Mouse (Mus musculus): ENCODE measurements around the gene Ints6. TPM values are rescaled to one million over a fixed set of nuclear protein-coding genes. Genes with fewer than 3 reads are reported as not detected.

Ints6 gene
- 11.5 and 22.2 TPM in 2 replicates for total RNA-seq (2015; ENCODE audit: low replicate concordance)
- total RNA-seq (2017; ENCODE audit: low replicate concordance), result 35.7 and 45.7 TPM in 2 replicates

DNA sequence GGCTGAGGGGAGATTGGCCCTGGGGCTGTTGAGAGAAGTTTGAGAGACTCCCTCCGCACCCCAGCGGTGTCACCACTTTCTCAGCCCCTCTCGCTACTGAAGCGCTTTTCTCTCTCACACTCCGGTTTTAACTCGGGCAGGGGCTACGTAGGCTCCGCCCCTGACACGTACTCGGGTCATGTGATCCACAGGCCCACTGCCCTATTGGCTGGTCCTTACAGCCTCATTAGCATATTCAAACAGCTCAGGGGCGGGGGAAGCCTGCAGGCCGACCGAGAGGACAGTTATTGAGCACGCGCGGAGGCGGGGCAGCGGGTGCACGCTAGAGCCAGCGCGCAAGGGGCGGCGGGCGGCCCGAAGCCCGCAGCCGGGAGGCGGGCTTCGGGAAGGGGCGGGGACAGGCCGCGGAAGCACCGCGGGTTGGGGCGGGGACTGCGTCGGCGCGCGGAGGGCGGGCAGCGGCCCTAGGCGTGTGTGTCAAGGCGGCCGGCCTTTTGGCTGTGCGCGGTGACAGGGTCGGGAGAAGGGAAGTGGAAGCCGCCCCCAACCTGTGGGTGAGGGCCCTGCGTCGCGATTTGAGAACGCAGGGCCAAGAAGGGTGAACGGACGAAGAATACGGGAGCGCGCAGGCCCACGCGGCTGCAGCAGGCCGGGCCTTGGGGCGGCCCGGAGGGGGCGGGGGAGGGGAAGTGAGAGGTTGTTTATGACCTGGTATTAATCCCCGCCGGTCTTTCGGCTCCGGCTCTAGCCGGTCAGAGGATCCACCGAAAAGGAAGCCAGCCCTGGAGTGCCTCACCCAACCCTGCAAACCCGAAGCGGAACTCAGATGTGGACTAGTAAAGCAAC lies at the start of gene Ints6:
Gene Ints6, minus strand, starts transcription at position 134 of the 846 bp plus-strand sequence.
- ATAC-seq (replicated peaks; ENCODE audit: low FRiP score, poor library complexity, severe bottlenecking), result peak; percentile 93

DNA sequence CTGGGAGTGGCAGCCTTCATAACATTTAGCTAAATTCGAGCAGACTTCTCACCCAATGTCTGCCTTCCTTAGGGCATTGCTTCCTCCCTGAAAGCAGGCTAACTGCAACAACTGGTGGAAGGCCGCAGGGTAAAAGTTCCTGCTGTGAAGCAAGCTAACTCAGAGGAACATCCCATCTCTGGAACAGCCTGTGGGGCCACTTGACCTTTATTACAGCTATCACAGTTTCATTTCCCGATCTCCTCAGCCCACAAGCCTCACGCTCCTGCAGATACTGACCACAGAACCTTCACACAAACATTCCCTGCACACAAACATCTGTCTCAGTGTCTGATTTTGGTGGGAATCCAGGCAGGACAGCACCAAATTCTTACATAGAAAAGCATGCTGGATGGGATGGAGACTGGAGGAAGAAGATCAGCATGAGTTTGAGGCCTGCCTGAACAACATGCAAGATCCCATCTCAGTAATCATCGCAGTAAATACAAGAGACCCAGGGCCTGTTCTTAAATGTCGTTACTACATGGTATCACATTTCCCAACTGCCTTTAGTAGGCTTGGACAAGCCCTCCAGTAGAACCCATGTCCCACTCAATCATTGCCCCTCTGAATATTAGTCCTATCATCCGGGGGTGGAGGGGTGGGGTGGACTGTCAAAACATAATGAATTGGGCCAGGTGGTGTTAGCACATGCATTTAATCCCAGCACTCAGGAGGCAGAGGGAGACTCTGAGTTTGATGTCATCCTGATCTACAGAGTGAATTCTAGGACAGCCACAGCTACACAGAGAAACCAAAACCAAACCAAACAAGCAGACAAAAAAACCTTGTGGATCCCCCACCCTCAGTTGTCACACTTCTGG lies 47.9 kb upstream of the Ints6 start:
- ATAC-seq (replicated peaks; ENCODE audit: low FRiP score, poor library complexity, severe bottlenecking), result no peak

- no peak for ATAC-seq (replicated peaks; ENCODE audit: low FRiP score, poor library complexity, severe bottlenecking)
Observed at GRCm38 (mm10) chr14:62806921-62807320, 46.0 kb upstream of the Ints6 start.

DNA sequence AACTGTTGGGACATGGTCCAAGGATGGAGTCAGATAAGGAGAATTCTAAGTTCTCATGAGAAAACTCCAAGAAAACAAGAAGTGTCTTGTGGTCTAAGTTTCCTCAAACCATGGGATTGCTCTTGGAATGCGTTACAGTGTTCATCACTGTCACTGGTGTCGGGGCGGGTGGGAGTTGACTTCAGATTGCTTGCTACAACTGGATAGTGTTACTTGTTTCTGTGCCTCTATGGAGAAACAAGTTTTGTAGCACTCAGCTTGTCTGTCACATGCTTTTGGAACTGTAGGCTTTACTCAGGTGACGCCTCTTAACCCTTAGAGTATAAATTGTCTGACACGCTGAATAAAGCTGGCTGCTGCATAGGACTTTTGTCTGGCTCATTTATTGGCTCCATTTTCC lies 42.2 kb upstream of the Ints6 start:
- no peak for ATAC-seq (replicated peaks; ENCODE audit: low FRiP score, poor library complexity, severe bottlenecking)

- no peak for ATAC-seq (replicated peaks; ENCODE audit: low FRiP score, poor library complexity, severe bottlenecking)
Observed at GRCm38 (mm10) chr14:62800791-62801190, 39.8 kb upstream of the Ints6 start.

- ATAC-seq (replicated peaks; ENCODE audit: low FRiP score, poor library complexity, severe bottlenecking), result no peak
Observed at GRCm38 (mm10) chr14:62798608-62799101, 37.7 kb upstream of the Ints6 start.

- ATAC-seq (replicated peaks; ENCODE audit: low FRiP score, poor library complexity, severe bottlenecking), result no peak
Observed at GRCm38 (mm10) chr14:62795719-62796118, 34.8 kb upstream of the Ints6 start.

GRCm38 (mm10) chr14:62789282-62789681 lies 28.3 kb upstream of the Ints6 start:
- no peak for ATAC-seq (replicated peaks; ENCODE audit: low FRiP score, poor library complexity, severe bottlenecking)

DNA sequence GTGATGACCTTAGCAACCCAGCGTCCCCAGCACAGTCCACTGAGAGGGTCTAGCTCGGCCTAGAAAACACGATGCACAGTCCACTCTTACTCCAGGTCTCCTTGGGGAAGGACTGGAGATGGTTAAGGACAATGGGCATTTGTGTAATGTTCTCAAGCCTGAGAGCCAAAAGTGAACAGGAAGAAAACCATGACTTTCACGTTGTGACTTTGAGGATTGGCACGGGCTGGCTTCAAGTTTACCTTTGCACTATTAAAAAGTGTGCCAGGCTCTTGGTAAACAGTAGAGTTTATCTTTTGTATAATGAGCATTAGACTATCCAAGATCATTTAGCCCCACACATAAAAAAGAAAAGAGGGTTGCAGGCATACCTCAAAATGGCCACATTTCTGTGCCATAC lies 22.0 kb upstream of the Ints6 start:
- ATAC-seq (replicated peaks; ENCODE audit: low FRiP score, poor library complexity, severe bottlenecking), result no peak

DNA sequence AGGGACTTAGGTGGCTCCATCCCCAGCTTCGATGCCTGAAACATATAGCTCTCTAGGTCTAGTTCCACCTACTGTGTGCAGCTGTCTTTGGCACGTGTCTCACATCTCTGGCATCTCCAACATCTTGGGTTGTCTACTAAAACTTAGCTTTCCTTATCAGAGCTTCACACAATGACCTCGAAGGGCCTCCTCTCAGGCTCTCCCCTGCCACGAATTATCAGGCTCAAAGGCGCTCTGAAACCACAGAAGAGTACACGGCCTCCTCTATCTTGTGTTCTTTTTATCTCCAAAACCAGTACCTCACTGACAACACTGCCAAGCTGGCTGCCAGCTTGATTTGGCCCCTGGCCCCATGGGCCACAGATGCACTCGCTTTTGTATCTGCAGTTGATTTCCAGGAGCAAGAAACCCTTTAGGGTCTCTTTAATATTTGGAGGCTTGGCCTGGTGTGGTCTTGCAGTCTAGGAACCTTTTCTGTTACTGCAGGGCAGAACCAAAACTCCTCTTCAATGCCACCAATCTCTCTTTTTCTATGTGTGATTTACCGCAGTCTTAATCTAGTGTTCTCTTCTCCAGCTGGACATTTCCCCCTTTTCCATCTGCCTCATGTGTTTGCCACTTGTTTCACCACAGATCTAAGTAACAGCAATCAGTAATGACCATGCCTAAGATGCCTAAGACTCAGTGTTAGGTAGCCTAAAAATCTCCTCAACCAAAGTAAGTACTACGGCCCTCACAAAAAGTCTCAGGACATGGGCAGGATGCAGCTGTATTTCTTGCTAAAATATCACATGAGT lies 19.7 kb upstream of the Ints6 start:
- ATAC-seq (replicated peaks; ENCODE audit: low FRiP score, poor library complexity, severe bottlenecking), result peak; percentile 49

DNA sequence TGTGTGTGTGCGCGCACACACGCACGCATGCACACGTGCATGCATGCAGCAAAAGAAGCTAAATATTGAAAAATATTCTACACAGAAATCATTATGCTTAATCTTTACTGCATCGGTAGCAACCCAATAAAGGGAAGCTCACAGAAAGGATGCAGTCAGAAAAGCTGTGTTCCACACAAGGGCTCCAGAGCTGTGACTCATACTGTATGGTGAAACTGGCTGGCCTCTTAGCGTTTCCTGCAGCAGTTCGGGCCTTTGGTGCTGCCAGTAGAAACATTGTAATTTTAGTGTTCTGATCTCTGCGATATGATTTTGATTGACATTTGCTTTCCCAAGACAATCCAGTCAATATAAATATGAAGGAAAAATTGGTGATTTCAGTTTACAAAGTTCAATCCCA lies 17.1 kb upstream of the Ints6 start:
- no peak for ATAC-seq (replicated peaks; ENCODE audit: low FRiP score, poor library complexity, severe bottlenecking)

DNA sequence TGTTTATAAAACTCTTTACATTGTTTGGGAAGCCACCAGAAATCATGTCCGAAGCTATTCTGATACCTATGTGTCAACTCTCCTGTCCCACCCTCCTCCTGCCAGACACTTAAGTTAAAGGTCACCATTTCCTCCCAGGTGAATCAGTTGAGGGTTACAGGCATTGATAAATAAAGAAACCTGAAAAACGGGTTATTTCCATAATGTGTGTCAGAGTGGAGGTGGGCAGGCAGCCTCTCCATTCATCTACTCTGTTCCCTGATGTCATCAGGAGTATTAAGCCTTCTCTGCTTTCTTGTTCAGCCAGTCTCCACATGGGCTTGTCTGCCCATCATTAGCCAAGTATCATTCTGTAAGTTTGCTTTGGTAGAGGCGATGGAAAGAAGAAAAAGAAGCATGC lies 14.1 kb upstream of the Ints6 start:
- ATAC-seq (replicated peaks; ENCODE audit: low FRiP score, poor library complexity, severe bottlenecking), result no peak

DNA sequence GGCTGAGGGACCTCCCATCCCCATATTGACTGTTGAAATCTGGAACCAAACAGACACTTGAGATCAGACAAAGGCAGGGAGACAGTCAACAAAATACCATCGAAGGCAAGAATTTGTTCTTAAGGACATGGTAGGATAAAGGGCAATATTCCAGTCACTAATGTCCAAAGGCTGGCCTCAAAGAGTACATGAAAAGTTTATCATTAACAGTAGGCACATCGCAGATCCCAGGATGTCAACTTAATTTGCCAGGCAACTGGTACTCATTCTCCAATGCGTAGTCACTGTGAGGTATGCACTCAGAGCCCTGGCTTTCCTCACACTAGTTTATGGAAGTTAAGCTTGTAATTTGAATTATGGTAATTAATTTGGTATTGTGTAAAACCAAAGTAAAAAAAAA lies 13.3 kb upstream of the Ints6 start:
- ATAC-seq (replicated peaks; ENCODE audit: low FRiP score, poor library complexity, severe bottlenecking), result no peak

GRCm38 (mm10) chr14:62773766-62774165 lies 12.8 kb upstream of the Ints6 start:
- ATAC-seq (replicated peaks; ENCODE audit: low FRiP score, poor library complexity, severe bottlenecking), result no peak

DNA sequence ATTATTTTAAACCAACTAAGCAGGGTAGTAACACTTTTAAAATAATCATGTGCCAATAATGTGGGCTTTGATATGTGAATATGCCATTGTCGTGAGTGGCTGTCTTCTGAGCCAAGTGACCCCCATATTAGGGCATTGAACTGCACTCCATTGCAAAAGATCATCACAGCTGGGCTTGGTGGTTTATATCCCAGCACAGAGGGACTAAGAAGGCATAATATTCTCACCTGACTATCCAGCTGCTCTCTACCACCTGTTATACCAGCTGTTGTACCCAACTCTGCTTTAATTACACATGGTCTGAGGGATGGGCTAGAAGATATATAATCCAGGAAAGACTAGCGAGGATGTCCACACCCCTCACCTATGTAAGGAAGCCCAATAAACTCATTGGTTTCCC lies 4.4 kb upstream of the Ints6 start:
- no peak for ATAC-seq (replicated peaks; ENCODE audit: low FRiP score, poor library complexity, severe bottlenecking)

GRCm38 (mm10) chr14:62764371-62764770 lies 3.4 kb upstream of the Ints6 start:
- no peak for ATAC-seq (replicated peaks; ENCODE audit: low FRiP score, poor library complexity, severe bottlenecking)

DNA sequence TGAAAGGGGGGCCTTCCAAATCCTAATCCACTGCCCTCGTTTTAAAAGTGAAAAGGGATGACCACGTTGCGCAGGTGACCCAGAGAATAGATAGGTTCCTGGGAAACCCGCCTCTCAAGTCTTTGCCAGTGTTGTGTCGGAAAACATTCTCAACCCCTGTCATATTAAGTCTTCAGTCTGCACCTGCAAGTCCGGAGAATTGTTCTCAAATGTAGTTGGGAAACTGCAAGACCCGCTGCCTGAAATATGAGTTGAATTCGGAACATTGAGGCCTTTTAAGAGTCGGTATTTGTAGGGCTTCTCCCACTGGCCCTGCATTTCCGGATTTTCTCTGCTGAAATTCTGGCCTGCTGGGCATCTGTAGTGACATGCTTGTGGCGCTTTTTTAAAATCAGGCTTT lies 974 bp upstream of the Ints6 start:
- no peak for ATAC-seq (replicated peaks; ENCODE audit: low FRiP score, poor library complexity, severe bottlenecking)

- peak; percentile 22 for ATAC-seq (replicated peaks; ENCODE audit: low FRiP score, poor library complexity, severe bottlenecking)
Observed at GRCm38 (mm10) chr14:62760321-62761035, 491 bp downstream of the Ints6 start.

GRCm38 (mm10) chr14:62759771-62760320 lies 1.1 kb downstream of the Ints6 start:
- peak; percentile 51 for ATAC-seq (replicated peaks; ENCODE audit: low FRiP score, poor library complexity, severe bottlenecking)

Measured in erythroblast, adult 5-6 weeks (primary cell).